Mouse (Mus musculus): Measurements from ENCODE around the gene Kbtbd13. TPM values are rescaled to one million over a fixed set of nuclear protein-coding genes. Genes with fewer than 3 reads are reported as not detected.

The Kbtbd13 gene
- total RNA-seq, 2 experiments from 2014 or later, result 0.18 to 0.36 TPM

- DNase-seq, result peak; percentile 84
- intact Hi-C loops (cut with DNase I), result no loop called here
These were observed 6.8 kb upstream of the Kbtbd13 start, which contains the start of gene Rasl12 for GRCm38 (mm10) chr9:65398279-65398678. TSS of gene Rasl12 (plus strand) at chr9:65398506.

- no peak for DNase-seq
- intact Hi-C loops (cut with DNase I), result no loop called here
These were observed 2.9 kb upstream of the Kbtbd13 start for GRCm38 (mm10) chr9:65394360-65394759.

- no peak for DNase-seq
- intact Hi-C loops (cut with DNase I), result no loop called here
These were observed 2.2 kb upstream of the Kbtbd13 start for GRCm38 (mm10) chr9:65393606-65394005.

- DNase-seq, result peak; percentile 74
- intact Hi-C loops (cut with DNase I), result no loop called here
These were observed 1.3 kb upstream of the Kbtbd13 start for GRCm38 (mm10) chr9:65392638-65393364.

GRCm38 (mm10) chr9:65390752-65391612, 470 bp downstream of the Kbtbd13 start:
- intact Hi-C loops (cut with DNase I), result no loop called here
- no peak for DNase-seq

- intact Hi-C loops (cut with DNase I), result no loop called here
- DNase-seq, result no peak
These were observed 4.9 kb downstream of the Kbtbd13 start for GRCm38 (mm10) chr9:65386373-65387140.

GRCm38 (mm10) chr9:65384276-65384675, 7.2 kb downstream of the Kbtbd13 start:
- intact Hi-C loops (cut with DNase I), result no loop called here
- DNase-seq, result peak; percentile 29

- intact Hi-C loops (cut with DNase I), result no loop called here
- no peak for DNase-seq
These were observed 8.7 kb downstream of the Kbtbd13 start for GRCm38 (mm10) chr9:65382751-65383097.

- intact Hi-C loops (cut with DNase I), result no loop called here
These were observed 9.3 kb downstream of the Kbtbd13 start for GRCm38 (mm10) chr9:65382031-65382750.

GRCm38 (mm10) chr9:65381017-65381590, 10.3 kb downstream of the Kbtbd13 start:
- DNase-seq, result no peak
- intact Hi-C loops (cut with DNase I), result no loop called here

More at GRCm38 (mm10) chr9:65382031-65382750, 9.3 kb downstream of the Kbtbd13 start:
- no peak for DNase-seq

GRCm38 (mm10) chr9:65375163-65375934, 16.1 kb downstream of the Kbtbd13 start:
- no peak for DNase-seq

GRCm38 (mm10) chr9:65374468-65375162, 16.8 kb downstream of the Kbtbd13 start:
- intact Hi-C loops (cut with DNase I), result loop anchor here (10.0 kb wide), 1 partner anchor 60 kb away; the partner anchor contains the start of gene Mtfmt
- DNase-seq, result no peak

More at GRCm38 (mm10) chr9:65375163-65375934, 16.1 kb downstream of the Kbtbd13 start:
- intact Hi-C loops (cut with DNase I), result loop anchor here (10.0 kb wide), 1 partner anchor 59 kb away; the partner anchor contains the start of gene Mtfmt

GRCm38 (mm10) chr9:65372449-65372848, 19.0 kb downstream of the Kbtbd13 start:
- intact Hi-C loops (cut with DNase I), result loop anchor here (10.0 kb wide), 1 partner anchor 62 kb away; the partner anchor contains the start of gene Mtfmt
- DNase-seq, result peak; percentile 29

- no peak for DNase-seq
- intact Hi-C loops (cut with DNase I), result loop anchor here (10.0 kb wide), 1 partner anchor 63 kb away; the partner anchor contains the start of gene Mtfmt
These were observed 19.7 kb downstream of the Kbtbd13 start for GRCm38 (mm10) chr9:65371756-65372155.

GRCm38 (mm10) chr9:65365721-65366120, 25.7 kb downstream of the Kbtbd13 start:
- intact Hi-C loops (cut with DNase I), result no loop called here
- no peak for DNase-seq

GRCm38 (mm10) chr9:65363684-65364083, 27.8 kb downstream of the Kbtbd13 start:
- intact Hi-C loops (cut with DNase I), result no loop called here
- DNase-seq, result no peak

GRCm38 (mm10) chr9:65360641-65361448, 30.6 kb downstream of the Kbtbd13 start, which contains the start of gene Ubap1l:
TSS of gene Ubap1l (plus strand) at chr9:65361041.
- DNase-seq, result no peak
- intact Hi-C loops (cut with DNase I), result no loop called here
